Mouse (Mus musculus) heart, adult 2 months (tissue): ENCODE measurements around the gene Neurod1.

Experiments
- CTCF ChIP-seq: fragments of 200-600 bp; IDR thresholded peaks from 2 replicates; pipeline ENCODE4 v1.8.1; 2022; ENCODE audit warnings: antibody characterized with exemption, mild to moderate bottlenecking, moderate library complexity
- EP300 ChIP-seq: fragments of 200-500 bp; IDR thresholded peaks from 2 replicates; pipeline ENCODE4 v1.6.1; 2011; ENCODE audit warnings: low read depth, low read length, control low read depth; ENCODE audit not compliant: insufficient read depth
- POLR2A ChIP-seq: fragments of 200-500 bp; IDR thresholded peaks from 2 replicates; pipeline ENCODE4 v1.6.1; 2011; ENCODE audit warnings: mild to moderate bottlenecking, low read depth, low read length, control low read depth; ENCODE audit not compliant: insufficient read depth

DNA sequence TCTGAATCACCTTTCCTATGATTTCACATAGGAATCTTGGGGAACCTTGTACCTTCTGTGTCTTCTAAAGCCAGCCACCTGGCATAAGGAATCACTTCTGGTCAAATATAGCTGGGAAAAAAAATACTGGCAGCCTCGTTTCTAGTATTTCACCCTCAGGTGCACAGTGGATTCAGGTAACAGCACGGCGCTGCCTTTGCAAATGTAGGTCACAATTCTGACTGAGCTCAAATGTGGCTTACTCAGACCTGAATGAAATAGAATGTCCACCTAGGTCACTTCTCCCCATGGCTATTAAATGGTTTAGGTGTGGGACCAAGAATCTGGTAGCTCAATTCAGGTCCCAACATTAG lies 45.7 kb downstream of the Neurod1 start:
- no peak for TF ChIP-seq POLR2A
- TF ChIP-seq CTCF, result no peak
- TF ChIP-seq EP300, result no peak
